Mouse (Mus musculus): ENCODE measurements around the gene Lmntd1.

Gene Lmntd1

DNA sequence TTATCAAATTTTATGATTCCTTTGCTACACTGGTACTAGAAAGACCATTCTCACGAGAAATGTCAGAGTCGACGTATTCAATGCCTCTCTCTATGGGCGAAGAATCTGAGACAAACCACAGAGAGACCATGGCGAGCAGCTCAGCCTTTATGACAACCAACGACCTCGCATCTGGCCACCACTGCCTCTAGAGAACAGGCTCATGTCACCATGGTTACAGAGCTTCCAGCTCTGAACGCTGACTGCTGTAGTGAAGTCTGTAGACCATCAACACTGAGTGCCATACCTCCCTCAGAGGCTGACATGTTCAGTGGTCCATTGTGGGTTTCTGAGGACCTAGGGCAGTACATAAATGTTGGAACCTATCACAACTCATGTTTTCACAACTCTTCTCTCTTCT lies 180.2 kb downstream of the Lmntd1 start:
- no peak for DNase-seq (ENCODE audit: extremely low spot score)

DNA sequence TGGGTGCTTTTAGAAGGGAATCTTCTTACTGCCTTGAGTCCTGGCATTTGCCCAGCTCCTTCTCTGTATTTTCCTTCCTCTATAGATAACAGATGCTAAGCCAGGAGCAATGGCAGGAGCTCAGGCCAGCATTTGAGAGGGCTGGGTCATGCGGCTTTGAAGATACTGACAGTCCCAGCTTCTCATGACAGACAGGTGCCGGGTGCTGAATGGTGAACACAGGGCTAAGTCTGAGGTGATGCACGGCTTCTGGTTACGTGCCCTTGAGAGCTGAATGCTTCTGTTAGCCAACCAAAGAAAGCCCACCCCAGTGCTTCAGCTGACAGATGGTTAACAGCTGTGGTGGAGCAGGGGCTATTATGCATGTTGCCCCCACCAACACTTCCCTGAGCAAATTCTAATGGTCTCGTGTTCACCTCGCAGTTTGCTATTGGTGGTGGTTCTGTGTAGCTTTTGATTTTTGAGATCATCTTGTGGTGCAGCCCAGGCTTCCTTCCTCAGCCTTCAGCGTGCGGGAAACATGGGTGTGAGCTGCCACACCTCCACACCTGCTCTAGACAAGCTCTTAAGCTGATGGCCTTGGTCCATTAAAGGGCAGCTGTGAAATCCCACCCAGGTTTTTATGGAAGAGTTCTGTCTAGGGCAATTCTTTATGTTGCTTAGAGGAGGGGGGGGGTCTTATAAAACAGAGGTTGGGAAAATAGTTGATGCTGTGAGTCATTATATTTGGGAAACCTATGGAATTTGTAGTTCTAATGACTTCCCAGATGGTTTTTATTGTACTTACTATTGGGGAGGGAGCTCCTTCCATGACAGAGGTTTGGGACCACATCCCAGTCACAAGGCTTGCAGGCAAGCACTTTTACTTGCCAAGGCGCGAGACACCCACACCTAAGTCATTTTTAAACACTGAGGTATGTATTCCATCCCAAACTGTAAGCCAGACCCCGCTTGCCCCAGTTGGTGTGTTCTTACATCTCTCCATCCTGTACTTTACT lies 181.1 kb downstream of the Lmntd1 start:
- DNase-seq (ENCODE audit: extremely low spot score) = peak; percentile 28

DNA sequence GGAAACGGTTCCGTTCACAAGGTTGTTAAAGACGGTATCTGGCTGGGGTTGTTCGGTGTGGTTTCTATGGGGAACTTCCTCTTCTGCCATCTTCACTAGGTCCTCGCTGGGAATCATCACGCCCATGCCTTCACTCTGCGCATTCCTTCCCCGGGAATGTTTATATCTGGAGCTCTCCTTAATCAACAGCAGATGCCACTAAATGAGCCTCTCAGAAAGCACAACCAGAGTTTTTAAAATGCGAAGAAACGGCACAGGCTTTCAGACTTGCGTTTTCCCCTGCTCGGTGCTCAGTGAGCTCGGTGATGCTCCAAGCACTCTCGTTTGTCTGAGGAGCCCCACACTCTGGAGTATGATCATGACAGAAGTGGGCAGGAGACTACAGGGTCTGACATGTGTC lies 182.4 kb downstream of the Lmntd1 start:
- no peak for DNase-seq (ENCODE audit: extremely low spot score)

DNA sequence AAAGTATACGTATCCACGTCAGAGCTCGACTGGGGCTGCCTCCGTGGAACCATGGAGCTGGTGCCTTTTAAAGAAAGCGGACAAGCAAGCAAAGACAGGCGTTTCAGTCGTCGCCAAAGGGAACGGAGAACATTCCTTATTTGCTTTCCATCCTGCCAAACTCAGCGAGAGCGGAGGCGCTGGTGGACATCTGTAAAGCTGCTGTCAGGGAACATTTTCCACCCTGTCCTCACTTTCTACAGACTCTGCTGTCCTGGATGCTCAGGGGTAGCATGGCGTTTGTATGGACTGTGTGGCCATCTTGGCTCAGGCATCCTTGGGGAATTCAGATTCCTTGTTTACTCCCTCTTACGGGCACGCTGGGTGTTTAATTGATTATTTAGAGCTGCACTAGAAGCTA lies 186.7 kb downstream of the Lmntd1 start:
- no peak for DNase-seq (ENCODE audit: extremely low spot score)

DNA sequence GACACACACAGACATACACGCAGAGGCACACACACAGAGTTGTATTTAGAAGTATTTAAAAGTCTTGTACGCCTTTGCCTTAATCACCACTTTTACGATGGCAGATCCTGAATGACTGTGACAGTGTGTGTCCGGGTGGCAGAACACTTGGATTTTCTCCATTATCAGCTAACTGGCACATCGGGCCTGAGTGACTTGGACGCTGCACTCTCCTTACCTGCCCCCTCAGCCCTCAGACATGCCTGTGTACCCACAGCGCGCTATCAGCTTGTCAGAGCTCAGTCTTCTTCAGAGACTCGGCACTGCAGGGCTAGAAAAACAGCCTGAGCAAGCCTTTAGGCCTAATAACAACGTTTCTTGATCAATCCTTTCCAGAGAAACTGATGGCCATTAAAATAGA lies 187.6 kb downstream of the Lmntd1 start:
- no peak for DNase-seq (ENCODE audit: extremely low spot score)

DNA sequence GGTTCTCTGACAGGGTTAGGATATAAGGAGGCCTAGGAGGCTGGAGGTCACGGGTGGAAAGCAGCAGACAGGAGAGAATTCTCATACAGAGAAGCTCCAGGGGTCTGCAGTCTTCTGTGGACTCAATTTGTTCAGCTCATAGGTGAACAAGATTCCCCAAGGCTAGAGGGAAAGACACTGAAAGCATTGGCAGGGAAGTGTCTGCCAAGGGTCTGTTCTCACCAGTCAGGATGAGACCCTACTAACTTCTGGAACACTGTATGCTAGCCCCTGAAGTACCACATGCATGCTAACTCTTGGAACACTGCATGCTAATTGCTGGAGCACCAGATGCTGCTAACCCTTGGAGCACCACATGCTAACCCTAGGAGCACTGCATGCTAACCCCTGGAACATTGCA lies 190.0 kb downstream of the Lmntd1 start:
- DNase-seq (ENCODE audit: extremely low spot score) = no peak

DNA sequence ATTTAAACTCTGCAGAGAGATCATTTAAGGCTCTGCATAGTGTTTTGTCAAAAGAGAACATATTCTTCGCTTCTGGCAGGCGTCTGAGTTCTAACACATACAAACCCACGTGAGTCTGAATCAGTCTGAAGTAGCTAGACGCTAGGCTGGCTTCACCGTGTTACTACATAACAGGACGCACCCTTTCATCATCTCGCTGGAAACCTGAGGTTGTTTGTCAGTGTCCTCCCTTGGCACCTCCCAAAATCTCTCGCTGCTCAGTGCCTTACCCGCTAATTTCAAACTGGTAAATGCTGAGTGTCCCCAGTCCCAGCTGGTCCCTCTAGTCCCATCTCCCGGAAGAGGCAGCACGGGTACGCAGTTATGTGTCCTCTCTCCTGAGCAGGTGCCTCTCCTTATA lies 190.6 kb downstream of the Lmntd1 start:
- no peak for DNase-seq (ENCODE audit: extremely low spot score)

DNA sequence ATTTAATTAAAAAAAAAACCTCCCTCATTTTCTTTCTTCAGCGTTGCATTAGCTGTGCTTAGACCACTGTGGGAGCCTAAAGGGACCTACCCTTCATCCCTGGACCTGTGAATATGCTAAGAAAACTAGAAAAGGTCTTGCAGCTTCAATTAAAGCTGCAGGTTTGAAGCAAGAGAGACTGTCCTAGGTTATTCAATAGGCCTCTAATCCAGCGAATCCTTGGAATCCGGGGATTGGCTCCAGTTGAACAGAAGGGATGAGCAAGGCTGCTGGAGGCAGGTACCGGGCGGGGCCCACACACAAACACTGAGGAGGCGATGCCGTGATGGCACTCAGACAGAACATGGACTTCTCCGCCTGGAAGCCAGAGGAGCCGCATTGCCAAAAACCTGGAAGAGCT lies 192.5 kb downstream of the Lmntd1 start:
- DNase-seq (ENCODE audit: extremely low spot score) = no peak

DNA sequence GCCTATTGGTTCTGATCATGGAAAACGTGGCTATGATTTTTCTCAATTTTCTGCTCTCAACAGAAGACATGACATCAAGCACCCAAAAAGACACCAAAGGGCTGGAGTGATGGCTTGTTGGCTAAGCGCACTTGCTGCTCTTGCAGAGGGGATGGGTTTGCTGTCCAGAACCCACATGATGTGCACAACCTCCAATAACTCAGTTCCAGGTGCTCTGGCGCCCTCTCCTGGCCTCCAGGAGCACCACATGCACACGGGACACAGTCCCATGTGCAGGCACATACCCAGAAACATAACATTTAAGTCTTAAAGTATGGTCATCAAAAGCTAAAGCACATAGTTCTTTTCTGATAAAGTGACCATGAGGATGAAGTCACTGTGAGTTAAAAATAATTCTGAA lies 193.7 kb downstream of the Lmntd1 start:
- no peak for DNase-seq (ENCODE audit: extremely low spot score)

DNA sequence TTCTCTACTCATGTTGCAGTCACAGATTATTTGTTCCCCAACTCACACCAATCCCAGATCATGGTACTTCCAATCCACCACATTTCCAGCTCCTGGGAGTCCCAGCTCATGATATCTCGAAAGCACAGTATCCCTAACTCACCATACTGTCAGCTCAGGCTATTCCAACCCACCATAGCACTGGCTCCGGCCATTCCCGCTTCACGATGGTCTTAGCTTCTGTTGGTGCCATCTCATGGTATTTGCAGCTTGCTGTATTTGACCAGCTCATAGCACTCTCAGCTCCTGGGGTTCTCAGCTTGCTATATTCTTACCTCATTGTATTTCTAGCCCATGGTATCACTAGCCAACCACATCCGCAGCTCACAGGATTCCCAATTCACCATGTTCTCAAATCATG lies 195.3 kb downstream of the Lmntd1 start:
- DNase-seq (ENCODE audit: extremely low spot score) = no peak

DNA sequence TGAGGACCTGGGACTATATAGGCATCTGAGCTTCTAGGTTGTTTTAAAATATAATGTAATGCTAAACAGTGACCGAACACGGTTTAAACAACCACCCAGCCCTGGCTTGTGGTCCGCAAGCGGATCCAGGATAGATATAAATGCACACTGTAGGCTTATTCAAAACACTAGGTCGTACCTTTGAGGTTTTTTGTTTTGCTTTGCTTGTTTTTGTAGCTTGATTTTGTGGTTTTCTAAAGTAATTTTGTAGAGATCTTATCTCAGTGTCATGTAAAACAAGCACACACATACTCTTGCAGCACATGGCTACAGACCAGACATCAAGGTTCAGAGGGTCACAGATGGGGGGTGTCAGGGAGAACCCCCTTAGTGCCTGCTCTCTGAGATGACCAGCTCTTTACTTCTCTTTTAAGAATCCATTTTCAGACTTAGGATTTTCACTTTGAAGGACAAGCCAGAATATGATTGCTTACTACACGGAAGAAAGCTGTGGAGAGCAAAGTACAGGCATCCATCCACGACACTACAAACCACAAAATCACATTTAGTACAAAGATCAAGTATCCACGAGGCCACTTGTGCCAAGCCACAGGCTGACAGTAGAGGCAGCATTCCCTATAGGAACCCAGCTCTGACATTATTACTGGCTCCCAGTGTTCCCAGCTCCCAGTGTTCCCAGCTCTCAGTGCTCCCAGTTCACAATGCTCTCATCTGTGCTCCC lies 196.2 kb downstream of the Lmntd1 start:
- DNase-seq (ENCODE audit: extremely low spot score) = no peak

DNA sequence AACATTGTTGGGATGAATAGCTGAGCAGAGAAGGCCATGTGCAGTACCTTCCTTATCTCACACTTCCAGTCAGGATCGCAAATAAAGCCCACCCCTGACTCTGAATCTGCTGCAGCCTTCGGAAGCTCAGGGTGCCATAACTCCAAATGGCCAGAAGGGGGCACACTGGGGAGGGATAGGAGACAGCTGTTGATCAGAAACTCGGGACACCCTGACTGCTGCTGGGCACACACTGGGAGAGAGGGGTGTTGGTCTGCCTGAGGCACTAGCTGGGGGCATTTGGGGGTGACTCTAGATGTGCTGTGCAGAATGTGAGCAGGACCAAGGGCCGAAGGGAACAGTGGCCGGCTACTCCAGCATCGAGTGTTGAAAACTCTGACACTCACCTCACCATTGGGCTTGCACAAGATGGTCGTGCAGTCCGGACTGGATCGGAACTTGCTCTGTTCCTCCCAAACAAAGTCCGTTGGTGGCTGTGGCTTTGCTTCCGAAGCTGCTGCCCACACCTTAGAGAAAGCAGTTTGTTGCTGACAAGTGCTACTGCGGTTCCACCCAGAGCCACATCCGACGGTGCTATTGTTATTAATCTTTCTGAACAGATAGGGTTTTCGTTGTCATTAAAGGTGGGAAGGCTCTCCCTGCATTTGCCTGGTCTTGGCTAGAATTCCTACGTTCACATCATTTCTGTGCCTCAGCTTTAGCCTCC lies 197.0 kb downstream of the Lmntd1 start:
- peak; percentile 45 for DNase-seq (ENCODE audit: extremely low spot score)

DNA sequence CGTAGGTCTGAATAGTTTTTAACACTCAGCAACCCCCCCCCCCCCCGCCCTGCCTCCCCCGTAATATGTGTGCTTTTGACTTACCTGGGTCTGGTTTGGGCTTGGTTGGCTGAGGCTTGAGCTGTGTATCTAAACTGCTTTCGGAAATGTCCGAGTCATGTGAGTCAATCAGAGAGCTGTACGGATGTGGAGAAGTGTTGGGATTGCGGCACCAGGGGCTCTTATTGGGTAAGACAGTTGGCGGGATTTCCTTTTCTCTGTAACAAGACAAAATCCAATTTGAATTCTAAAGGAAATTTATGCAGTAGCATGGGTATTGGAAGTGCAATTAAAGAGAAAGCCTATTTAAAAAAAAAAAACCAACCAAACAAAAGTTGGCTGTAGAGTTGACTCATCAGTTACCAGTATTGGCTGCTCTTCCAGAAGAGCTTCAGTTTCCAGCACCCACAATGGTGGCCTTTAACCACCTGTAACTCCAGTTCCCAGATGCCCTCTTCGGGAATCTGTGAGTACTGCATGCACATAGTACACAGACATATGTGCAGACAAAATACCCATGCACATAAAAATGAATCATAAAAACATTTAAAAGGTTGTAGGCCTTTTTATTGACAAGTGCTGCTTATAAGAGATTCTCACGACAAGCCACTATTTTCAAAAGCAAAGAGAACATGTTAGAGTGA lies 209.6 kb downstream of the Lmntd1 start:
- DNase-seq (ENCODE audit: extremely low spot score) = no peak

DNA sequence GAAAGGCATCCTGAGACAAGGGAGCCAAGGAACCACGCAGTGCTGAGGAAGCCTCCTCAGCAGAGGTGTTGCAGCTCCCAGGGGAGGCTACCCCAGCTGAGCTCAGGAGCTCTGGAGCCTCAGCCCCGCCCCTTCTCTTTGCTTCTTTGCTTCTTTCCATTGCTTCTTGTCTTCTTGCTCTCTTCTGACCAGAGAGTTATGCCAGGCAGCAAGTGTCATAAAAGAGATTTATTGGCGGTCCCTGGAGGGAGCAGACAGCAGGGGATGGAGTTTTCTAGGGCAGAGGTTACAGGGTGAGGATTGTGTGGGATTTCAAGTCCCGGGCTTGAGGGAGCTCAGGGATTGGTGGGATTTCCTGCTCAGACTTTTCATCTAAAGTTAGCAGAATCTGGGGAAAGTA lies 213.0 kb downstream of the Lmntd1 start:
- DNase-seq (ENCODE audit: extremely low spot score) = no peak

DNA sequence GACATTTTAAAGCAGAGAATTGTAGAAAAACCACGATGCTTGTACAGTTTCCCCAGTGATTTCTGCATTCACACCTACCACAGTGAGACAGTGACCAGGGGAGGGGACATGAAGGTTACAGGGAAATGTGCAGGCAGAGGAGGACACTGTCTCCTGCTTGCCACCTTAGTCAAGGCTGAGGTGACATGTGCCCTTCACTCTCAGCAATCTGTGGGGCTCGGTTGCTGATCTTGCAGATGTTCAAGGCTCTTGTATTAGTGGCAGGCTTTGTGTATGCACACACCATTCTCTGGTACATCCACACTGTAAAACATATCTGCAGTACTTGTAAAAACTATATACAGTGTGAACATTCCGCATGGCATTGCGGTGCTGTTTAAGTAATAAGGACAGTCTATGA lies 216.2 kb downstream of the Lmntd1 start:
- no peak for DNase-seq (ENCODE audit: extremely low spot score)

DNA sequence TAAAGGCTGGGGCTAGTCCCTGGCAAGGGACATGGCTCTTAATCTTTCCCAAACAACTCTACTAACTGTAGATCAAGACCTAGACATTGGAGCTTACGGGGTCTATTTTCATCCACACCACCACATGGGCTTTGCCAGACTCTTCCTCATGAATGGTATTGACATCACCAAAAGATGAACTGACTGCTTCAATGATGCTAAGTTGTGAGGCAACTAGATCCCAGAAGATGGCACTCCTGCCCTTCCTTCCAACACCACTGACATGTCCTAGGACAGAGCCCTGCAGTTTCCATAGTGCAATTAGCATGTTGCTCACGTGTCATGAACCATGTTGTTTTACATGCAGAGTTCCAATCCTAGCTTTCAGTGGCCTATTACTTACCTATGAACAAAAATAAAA lies 217.6 kb downstream of the Lmntd1 start:
- no peak for DNase-seq (ENCODE audit: extremely low spot score)

DNA sequence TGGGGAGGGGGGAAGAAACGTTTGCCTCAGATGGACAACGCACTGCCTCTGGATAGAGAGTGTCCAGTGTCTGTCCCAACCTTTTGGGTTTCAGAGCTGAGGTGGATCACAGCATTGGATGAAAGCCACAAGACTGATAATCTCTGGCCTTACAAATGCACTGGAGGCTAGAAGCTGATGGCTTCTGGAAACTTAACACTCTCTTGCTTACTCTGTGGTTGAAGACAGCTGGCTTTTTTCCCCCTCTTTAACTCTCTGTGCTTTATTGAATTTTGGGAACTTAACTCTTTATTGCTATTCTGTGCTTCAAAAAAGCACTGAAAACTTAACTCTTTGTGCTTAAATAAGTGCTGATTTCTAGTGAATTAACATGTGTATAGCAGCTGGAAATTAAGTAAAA lies 223.7 kb downstream of the Lmntd1 start:
- no peak for DNase-seq (ENCODE audit: extremely low spot score)

DNA sequence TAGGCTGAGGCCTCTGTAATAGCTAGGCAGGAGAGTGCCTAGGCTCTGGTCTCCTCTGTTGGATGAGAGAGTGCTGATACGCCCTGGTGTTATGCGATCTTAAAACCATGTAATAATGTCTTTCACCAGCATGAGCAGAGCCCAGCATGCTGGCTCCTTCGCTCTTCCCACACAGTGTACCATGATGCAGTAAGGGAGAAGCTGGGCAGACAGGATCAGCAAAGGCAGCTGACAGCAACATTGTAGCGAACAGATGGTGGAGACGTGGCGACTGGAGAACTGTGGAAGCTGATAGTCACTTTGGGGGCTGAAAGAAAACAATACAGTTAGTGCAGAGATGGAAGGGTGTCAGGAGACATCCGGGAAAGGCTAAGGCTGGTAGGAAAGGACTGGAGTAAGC lies 224.2 kb downstream of the Lmntd1 start:
- DNase-seq (ENCODE audit: extremely low spot score) = no peak

DNA sequence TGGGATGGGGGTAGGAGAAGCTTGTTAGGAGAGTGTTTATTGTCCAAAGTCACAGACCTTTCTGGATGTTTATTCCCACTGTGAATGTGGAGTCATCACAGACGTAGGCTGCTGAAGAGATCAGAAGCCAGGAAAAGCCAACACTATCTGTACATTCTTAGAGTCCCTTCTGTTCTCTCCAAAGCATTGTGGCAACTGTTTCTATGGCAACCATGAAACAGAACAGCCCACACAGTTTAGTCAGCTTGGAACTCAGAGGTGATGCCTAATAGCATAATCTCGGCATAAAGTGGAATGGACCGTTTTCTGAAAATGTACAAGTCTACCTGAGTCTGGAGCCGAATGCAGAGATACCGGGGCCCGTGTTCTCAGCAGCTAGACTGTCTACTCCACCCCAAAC lies 226.7 kb downstream of the Lmntd1 start:
- no peak for DNase-seq (ENCODE audit: extremely low spot score)

DNA sequence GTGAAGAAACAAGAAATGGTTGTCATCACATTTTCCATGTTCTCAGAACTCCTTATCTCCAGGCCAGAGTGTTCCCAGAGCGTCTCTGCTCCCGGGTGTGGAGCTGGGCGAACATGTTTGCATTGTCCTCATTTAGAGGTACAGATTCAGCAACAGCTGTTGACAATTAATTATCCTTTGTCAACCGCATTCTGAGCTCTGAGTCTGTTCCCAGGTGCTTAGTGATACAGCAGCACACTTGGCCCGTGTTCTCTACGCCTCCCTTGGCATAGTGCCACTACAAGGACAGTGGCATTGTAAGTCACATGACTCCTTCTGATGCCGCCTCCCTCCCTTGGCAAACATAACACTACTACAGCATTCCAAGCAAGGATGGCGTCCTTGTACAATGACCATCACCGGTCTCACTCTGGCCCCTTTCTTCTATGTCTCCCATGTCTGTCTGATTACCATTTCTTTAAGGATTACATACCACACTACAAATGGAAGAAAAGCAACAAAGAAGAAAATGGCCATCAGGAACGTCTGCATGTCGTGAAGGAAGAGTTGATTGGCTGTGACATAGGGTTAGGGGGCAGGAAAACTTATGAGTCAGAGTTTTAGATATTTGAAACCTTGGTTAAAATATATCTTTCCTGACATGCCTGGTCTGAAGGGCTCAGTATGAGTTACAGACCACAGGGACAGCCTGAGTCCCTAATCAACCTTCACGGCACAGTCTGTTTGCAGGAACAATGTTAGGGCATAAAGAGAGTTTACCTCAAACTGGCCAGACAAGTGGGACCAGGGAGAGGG lies 231.3 kb downstream of the Lmntd1 start:
- DNase-seq (ENCODE audit: extremely low spot score) = no peak

DNA sequence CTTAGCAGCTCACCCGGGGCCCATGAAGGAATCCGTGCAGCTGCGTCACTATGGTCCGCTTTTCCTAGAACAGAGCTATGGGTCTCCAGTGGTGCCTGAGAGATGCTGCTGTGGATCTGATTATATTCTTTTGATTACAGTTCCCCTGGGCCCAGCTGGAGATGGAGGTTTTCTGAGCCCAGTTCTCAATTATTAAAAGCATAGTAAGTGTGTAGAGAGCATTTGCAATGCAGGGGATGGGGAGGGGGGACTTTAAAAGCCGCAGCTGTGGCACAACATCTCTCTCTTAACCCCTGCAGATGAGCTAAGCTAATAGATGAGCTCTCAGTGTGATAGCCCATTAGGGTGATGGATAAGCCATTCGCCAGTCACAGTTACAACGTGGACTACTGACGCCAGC lies 233.2 kb downstream of the Lmntd1 start:
- no peak for DNase-seq (ENCODE audit: extremely low spot score)

Data from embryo, embryonic 9.5 days (tissue).